Mouse (Mus musculus) kidney, adult 2 months (tissue): Measurements from ENCODE around the gene Zmiz1.

Experiments
- CTCF ChIP-seq: fragments of 200-500 bp; conservative IDR thresholded peaks from 2 replicates; pipeline ENCODE4 v1.5.1; 2011; ENCODE audit warnings: low read depth, mild to moderate bottlenecking, control low read depth, low read length, moderate library complexity, mixed read lengths; ENCODE audit not compliant: insufficient read depth, insufficient read length
- POLR2A ChIP-seq: fragments of 200-500 bp; IDR thresholded peaks from one replicate; pipeline ENCODE4 v1.6.1; 2011; ENCODE audit warnings: low read depth, low read length, control low read depth

DNA sequence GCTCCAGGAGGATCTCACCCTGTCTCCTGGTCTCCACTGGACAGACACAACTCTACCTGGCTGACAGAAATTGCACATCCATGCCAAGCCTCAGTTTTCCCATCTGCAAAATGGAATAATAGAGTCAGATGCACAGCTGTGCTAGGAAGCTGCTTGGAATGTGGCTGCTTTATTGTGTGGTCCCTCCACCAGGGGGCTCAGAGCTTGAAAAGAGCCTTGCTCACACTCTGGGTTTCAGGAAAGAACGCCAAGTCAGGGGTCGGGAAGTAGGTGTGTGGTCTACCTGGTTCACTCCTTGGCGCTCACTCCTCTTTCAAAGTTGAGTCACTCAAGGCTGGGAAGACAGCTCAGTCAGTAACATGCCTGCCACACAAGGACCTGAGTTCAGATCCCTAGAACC is 101.9 kb downstream of the Zmiz1 start:
- no peak for TF ChIP-seq POLR2A
- no peak for TF ChIP-seq CTCF
